Mouse (Mus musculus) bone marrow macrophage, adult 2 months (primary cell): Measurements from ENCODE around the gene Rfx5.

ENCODE experiments used
- CTCF ChIP-seq: IDR thresholded peaks from 2 replicates; pipeline ENCODE4 v1.5.1; 2012; ENCODE audit warnings: low read depth, mild to moderate bottlenecking, low read length, moderate library complexity
- POLR2A ChIP-seq: IDR thresholded peaks from 2 replicates; pipeline ENCODE4 v1.6.1; 2012; ENCODE audit warnings: mild to moderate bottlenecking, low read depth, low read length, borderline replicate concordance

DNA sequence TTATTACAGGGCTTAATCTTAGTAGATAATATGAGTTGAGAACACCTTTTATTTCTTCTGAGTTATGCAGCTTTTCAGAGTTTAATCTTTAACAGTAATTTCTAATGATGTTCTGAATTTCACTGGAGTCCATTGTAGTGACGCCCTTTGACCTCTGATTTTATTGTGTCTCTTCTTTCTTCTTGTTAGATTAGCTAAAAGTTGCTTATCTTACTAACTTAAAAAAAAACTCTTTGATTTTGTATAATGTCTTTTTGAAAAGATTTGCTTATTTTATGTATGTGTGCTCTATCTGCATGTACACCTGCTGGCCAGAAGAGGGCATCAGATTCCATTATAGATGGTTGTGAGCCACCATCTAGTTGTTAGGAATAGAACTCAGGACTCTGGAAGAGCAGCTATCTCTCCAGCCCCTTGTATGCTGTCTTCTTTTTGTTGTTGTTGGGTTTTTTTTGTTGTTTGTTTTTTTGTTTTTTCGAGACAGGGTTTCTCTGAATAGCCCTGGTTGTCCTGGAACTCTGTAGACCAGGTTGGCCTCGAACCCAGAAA is 5.7 kb upstream of the Rfx5 start:
- TF ChIP-seq POLR2A (no peak), CTCF (no peak)
